Mouse (Mus musculus) MEL (cell line): ENCODE data around the gene Stk10. TPM values are rescaled to one million over a fixed set of nuclear protein-coding genes. Genes with fewer than 3 reads are reported as not detected.

Source experiments
- DNase-seq: peaks from one replicate; pipeline ENCODE4 v3.0.0; 2011; ENCODE audit warnings: low read depth, low spot score
- H3K27ac ChIP-seq: 2 replicates; pipeline ENCODE4 v1.5.1; 2012; ENCODE audit warnings: low read depth, mild to moderate bottlenecking, control low read depth, low read length, moderate library complexity; ENCODE audit not compliant: control insufficient read depth
- H3K27me3 ChIP-seq, 2 experiments: fragments of 150-350 bp in 1 of 2; sonication (generic) in 1 of 2; 2 replicates each; pipeline ENCODE4 v1.6.1; 2012; ENCODE audit warnings: low read length in 2 of 2, mild to moderate bottlenecking in 2 of 2, improper control_type of control experiment in 1 of 2, moderate library complexity in 1 of 2; ENCODE audit not compliant: insufficient read depth in 2 of 2, control insufficient read depth in 1 of 2
- H3K36me3 ChIP-seq, 2 experiments: 2 replicates each; pipeline ENCODE4 v1.6.1; 2012 to 2014; ENCODE audit warnings: low read length in 2 of 2, improper control_type of control experiment in 1 of 2, inconsistent platforms in 1 of 2, mild to moderate bottlenecking in 1 of 2; ENCODE audit not compliant: insufficient read depth in 2 of 2, control insufficient read depth in 1 of 2
- H3K4me1 ChIP-seq, 2 experiments: fragments of 150-350 bp in 1 of 2; sonication (generic) in 1 of 2; 2 replicates each; pipeline ENCODE4 v1.6.1; 2012; ENCODE audit warnings: low read length in 2 of 2, improper control_type of control experiment in 1 of 2, mild to moderate bottlenecking in 1 of 2; ENCODE audit not compliant: insufficient read depth in 2 of 2, control insufficient read depth in 1 of 2
- H3K4me3 ChIP-seq, 2 experiments: fragments of 150-350 bp in 1 of 2; sonication (generic) in 1 of 2; 2 replicates each; pipeline ENCODE4 v1.5.1; 2012; ENCODE audit warnings: low read depth in 2 of 2, low read length in 2 of 2, mild to moderate bottlenecking in 2 of 2, moderate library complexity in 2 of 2, control low read depth in 1 of 2, improper control_type of control experiment in 1 of 2; ENCODE audit not compliant: control insufficient read depth in 1 of 2, insufficient read depth in 1 of 2
- H3K79me2 ChIP-seq: 2 replicates; pipeline ENCODE4 v1.6.1; 2012; ENCODE audit warnings: mild to moderate bottlenecking, low read length, moderate library complexity; ENCODE audit not compliant: control insufficient read depth, poor library complexity, insufficient read depth
- H3K9ac ChIP-seq: 2 replicates; pipeline ENCODE4 v1.6.1; 2012; ENCODE audit warnings: low read depth, mild to moderate bottlenecking, control low read depth, low read length, moderate library complexity; ENCODE audit not compliant: control insufficient read depth, poor library complexity, severe bottlenecking
- H3K9me3 ChIP-seq: fragments of 150-350 bp; sonication (generic); replicated peaks from 2 replicates; pipeline ENCODE4 v1.6.1; 2012; ENCODE audit warnings: mild to moderate bottlenecking, low read length, improper control_type of control experiment, moderate library complexity; ENCODE audit not compliant: insufficient read depth
- BHLHE40 ChIP-seq: IDR thresholded peaks from 2 replicates; pipeline ENCODE4 v1.6.1; 2012; ENCODE audit warnings: low read depth, mild to moderate bottlenecking, inconsistent platforms, low read length, improper control_type of control experiment, borderline replicate concordance
- EP300 ChIP-seq, 2 experiments: IDR thresholded peaks; 2 replicates each; pipeline ENCODE4 v1.6.1; 2011; ENCODE audit warnings: improper control_type of control experiment in 2 of 2, low read length in 2 of 2, low read depth in 1 of 2, mild to moderate bottlenecking in 1 of 2
- ETS1 ChIP-seq: IDR thresholded peaks from 2 replicates; pipeline ENCODE4 v1.6.1; 2012; ENCODE audit warnings: low read depth, mild to moderate bottlenecking, inconsistent platforms, low read length, improper control_type of control experiment, moderate library complexity
- GABPA ChIP-seq: IDR thresholded peaks from 2 replicates; pipeline ENCODE4 v1.6.1; 2012; ENCODE audit warnings: low read depth, mild to moderate bottlenecking, inconsistent platforms, low read length, improper control_type of control experiment, moderate library complexity
- GATA1 ChIP-seq: IDR thresholded peaks from 2 replicates; pipeline ENCODE4 v1.6.1; 2011; ENCODE audit warnings: low read depth, low read length, improper control_type of control experiment
- MAFK ChIP-seq: IDR thresholded peaks from 2 replicates; pipeline ENCODE4 v1.6.1; 2011; ENCODE audit warnings: low read depth, mild to moderate bottlenecking, low read length, improper control_type of control experiment, borderline replicate concordance
- MEF2A ChIP-seq: IDR thresholded peaks from 2 replicates; pipeline ENCODE4 v1.6.1; 2014; ENCODE audit warnings: low read depth, mild to moderate bottlenecking, inconsistent platforms, low read length, improper control_type of control experiment; ENCODE audit not compliant: poor library complexity, insufficient replicate concordance, severe bottlenecking; ENCODE audit errors: extremely low read depth
- MXI1 ChIP-seq: IDR thresholded peaks from 2 replicates; pipeline ENCODE4 v1.6.1; 2011; ENCODE audit warnings: mild to moderate bottlenecking, low read depth, low read length, improper control_type of control experiment
- NELFE ChIP-seq: IDR thresholded peaks from 2 replicates; pipeline ENCODE4 v1.6.1; 2011; ENCODE audit warnings: low read depth, low read length, improper control_type of control experiment
- POLR2AphosphoS2 ChIP-seq: IDR thresholded peaks from 2 replicates; pipeline ENCODE4 v1.6.1; 2011; ENCODE audit warnings: low read length, improper control_type of control experiment
- POLR2AphosphoS5 ChIP-seq: IDR thresholded peaks from 2 replicates; pipeline ENCODE4 v1.6.1; 2012; ENCODE audit warnings: low read depth, borderline replicate concordance, mild to moderate bottlenecking, inconsistent platforms, low read length, moderate library complexity, mixed read lengths
- RCOR1 ChIP-seq: IDR thresholded peaks from 2 replicates; pipeline ENCODE4 v1.6.1; 2012; ENCODE audit warnings: low read depth, mild to moderate bottlenecking, inconsistent platforms, low read length, improper control_type of control experiment
- SMC3 ChIP-seq: IDR thresholded peaks from 2 replicates; pipeline ENCODE4 v1.6.1; 2011; ENCODE audit warnings: low read depth, low read length, improper control_type of control experiment
- TAL1 ChIP-seq: IDR thresholded peaks from 2 replicates; pipeline ENCODE4 v1.6.1; 2012; ENCODE audit warnings: mild to moderate bottlenecking, inconsistent platforms, low read length, moderate library complexity, mixed read lengths
- TBP ChIP-seq: IDR thresholded peaks from 2 replicates; pipeline ENCODE4 v1.8.0; 2011; ENCODE audit warnings: low read depth, low read length, improper control_type of control experiment
- TCF12 ChIP-seq: IDR thresholded peaks from 2 replicates; pipeline ENCODE4 v1.6.1; 2014; ENCODE audit warnings: low read depth, mild to moderate bottlenecking, inconsistent platforms, low read length, improper control_type of control experiment, moderate library complexity
- USF1 ChIP-seq: IDR thresholded peaks from 2 replicates; pipeline ENCODE4 v1.6.1; 2014; ENCODE audit warnings: low read depth, mild to moderate bottlenecking, inconsistent platforms, low read length, improper control_type of control experiment, moderate library complexity
- polyA plus RNA-seq, 2 experiments: library from polyadenylated mRNA; stranded (reverse) in 1 of 2; unstranded in 1 of 2; fragments of >175 nt in 1 of 2; fragments of >200 nt in 1 of 2; gene quantifications; 2 replicates each; pipeline versions ENCODE4 v1.2.1 to v1.2.4; 2012; ENCODE audit warnings: low replicate concordance in 2 of 2, low read depth in 1 of 2; ENCODE audit not compliant: insufficient read length in 2 of 2, insufficient read depth in 1 of 2, missing spikeins in 1 of 2
- total RNA-seq: library from RNA; depleted of rRNA; stranded (reverse); fragments of 300-350 nt; gene quantifications from 2 replicates; pipeline ENCODE4 v1.2.3, GENCODE M21; 2012

Stk10 gene
- total and polyA plus RNA-seq, 3 experiments, result 10.8 to 14.4 TPM; not detected in 1

GRCm38 (mm10) chr11:32589791-32590190 is 56.7 kb downstream of the Stk10 start:
- no peaks in the 10 kb centered on the region for H3K36me3 ChIP-seq
- no peaks in the 10 kb centered on the region for H3K9me3 ChIP-seq
- TF ChIP-seq ETS1, result no peak
- no peak for TF ChIP-seq EP300 (IDR thresholded peaks at IDR 0.05; ENCODE audit: low read depth in 1 of 2, low read length in 2 of 2)
- TF ChIP-seq POLR2AphosphoS5, result no peak
- no peak for TF ChIP-seq GATA1
- TF ChIP-seq USF1, result no peak
- TF ChIP-seq GABPA, result no peak
- TF ChIP-seq TBP, result no peak
- TF ChIP-seq TCF12, result no peak
- TF ChIP-seq RCOR1, result no peak
- TF ChIP-seq POLR2AphosphoS2, result no peak
- no peak for TF ChIP-seq NELFE
- no peak for TF ChIP-seq MXI1
- no peak for TF ChIP-seq MEF2A

GRCm38 (mm10) chr11:32590205-32590604 is 57.1 kb downstream of the Stk10 start:
- Histone ChIP-seq H3K9ac (no peak overlapping the region), H3K4me1 (no peaks in the 10 kb centered on the region), H3K9me3 (no peaks in the 10 kb centered on the region), H3K27ac (no peak overlapping the region), H3K27me3 (no peaks in the 10 kb centered on the region), H3K36me3 (no peaks in the 10 kb centered on the region), H3K4me3 (no peak overlapping the region), H3K79me2 (no peaks in the 10 kb centered on the region)
- TF ChIP-seq SMC3 (no peak), BHLHE40 (no peak), TCF12 (no peak), TAL1 (no peak), TBP (no peak), MXI1 (no peak), MAFK (no peak)
- DNase-seq, result no peak

More at GRCm38 (mm10) chr11:32589791-32590190, 56.7 kb downstream of the Stk10 start:
- Histone ChIP-seq H3K9ac (no peak overlapping the region), H3K4me1 (no peaks in the 10 kb centered on the region), H3K27me3 (no peaks in the 10 kb centered on the region), H3K27ac (no peak overlapping the region), H3K4me3 (no peak overlapping the region), H3K79me2 (no peaks in the 10 kb centered on the region)
- DNase-seq, result no peak
